Mouse (Mus musculus) frontal cortex, postnatal 25 days (tissue): ENCODE measurements around the gene Hist1h2ba.

ENCODE experiments used
- DNase-seq, 2 experiments: peaks; one replicate each; pipeline ENCODE4 v3.0.0; 2022; ENCODE audit warnings: low spot score in 2 of 2

The Hist1h2ba gene

DNA sequence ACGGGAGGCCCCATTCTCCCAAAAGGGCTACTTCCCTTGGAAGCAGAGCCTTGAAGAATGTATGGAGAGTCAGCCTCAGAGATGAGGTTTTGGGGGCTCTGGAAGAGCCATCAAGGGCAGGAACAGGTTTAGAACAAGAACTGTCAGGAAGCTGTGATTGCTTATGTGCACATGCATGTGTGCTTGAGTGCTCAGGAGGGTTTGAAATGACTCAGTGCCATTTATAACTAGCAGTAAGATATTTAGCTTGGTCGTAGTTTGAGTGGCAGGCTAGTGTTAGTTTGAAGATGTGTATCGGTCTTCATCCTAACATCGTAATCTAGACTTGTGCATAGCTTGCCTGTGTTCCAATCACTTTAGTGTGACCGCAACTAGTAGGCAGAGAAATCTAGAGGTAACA, 27.1 kb downstream of the Hist1h2ba start:
- no peak for DNase-seq

DNA sequence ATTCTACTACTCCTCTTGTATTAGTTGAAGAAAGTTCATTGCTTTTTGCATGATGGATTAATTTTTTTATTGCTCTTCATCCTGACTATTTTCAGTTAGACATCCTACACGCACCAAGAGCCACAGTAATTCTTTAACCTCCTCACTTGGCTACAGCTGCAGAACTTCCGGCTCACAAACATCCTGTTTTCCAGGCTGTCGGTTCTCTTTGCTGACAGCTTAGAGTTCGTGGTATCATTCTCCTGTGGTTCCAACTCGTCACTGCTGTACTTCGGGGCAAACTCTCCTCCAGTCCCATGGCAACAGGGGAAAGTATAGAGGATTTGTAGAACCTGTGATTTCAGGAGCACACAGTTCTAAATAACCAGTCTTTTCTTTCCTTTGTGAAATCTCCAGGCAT, 35.7 kb downstream of the Hist1h2ba start:
- DNase-seq, result no peak

DNA sequence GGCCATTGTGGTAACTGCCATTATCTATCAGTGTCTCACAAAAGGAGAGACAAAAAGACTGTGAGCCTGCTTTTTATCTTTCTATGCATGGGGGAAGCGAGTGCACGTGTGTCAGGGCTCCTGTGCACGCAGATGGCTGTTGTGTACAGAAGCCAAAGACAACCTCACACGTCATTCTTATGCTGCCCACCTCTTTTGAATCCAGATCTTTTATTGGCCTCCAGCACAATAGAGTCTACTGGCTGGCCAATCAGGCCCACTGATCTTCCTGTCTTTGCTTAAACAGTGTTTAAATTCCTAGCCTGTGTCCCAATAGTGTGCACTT, 40.7 kb downstream of the Hist1h2ba start:
- no peak for DNase-seq

DNA sequence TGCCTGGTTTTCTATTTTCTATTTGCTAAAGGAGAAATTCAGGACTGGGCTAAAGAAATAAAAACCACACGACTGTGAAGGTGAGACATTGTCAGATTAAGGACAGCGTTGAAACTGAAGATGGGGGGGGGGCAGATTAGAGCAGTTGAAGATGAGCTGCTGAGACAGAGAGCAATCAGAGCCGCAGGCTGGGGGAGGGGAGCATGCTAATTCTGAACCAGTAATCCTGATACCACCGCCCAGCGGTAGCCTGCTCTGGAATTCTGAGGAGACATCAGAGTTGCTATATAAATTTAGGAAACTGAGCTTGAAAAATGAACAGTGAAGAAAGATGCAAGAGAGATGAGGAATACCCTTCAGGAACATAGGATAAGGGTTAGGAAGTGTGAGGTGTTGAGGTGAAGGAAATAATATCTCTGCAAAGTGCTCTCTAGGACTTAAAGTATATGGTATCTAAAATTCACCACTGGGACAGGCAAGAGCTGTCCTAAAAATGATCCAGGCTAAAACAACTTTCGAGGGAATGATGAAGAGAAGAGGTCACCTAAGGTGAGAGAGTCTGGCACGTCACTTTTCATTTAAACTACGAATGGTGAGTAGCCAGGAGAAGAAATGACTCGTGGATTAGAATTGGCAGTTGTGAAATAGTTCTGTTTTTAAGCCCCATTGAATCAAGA, 41.2 kb downstream of the Hist1h2ba start:
- no peak for DNase-seq

DNA sequence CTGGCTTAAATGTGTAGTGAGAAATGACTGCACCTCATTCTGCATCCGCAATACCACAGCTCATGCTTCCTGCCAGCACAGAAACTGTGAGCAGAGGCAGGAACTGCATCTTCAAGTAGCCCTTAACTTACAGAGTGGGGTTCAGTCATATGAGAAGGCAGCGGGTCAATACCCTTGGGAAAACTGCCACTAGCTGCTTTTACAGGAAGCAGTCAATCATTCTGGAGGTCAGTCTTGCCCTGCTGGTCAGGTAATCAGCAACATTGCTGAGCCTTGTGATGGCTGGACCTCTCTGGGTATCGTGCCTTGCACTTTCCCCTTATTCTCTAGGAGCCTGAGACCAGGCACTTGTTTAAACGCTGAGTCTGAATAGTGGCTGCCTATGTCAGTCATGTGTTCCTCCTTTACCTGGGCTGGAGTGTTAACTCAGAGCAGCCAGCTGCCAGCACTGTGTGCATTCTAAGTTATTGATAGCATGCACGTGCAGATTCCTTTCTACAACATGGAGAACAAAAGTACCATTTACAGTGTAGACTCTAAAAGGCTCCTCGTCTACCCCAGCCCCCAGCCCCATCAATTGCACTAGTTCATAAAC, 44.8 kb downstream of the Hist1h2ba start:
- DNase-seq, result no peak

DNA sequence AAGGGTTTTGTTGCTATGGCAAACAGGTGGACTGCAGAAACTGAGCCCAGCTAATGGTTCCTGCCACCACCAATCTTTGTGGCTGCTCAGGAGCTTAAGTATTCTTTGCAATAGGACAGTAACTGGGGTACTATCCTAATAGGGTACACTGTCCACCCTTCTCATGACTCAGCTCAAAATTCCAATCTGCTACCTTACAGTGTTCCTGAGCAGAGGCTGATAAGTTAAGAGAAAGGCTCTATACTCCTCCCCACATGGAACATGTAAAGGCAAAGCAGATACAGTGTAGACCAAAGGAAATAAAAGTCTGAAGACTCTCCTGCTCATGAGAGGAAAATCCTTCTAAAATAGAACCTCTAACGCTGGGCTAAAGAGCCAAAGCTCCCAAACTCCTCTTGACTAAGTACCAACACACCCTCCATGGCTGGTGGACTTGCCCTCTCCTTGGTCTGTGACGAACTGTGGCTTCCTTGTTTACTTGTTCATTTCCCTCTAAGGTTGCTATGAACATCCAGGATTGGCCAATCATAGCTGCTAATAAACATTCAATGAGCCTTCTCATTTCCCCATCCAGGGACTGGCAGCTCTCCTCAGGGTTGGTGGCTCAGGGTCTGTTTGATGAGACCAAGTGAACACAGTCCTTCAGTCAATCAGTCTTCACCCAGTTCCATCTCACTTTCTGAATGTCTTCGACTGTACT, 46.8 kb downstream of the Hist1h2ba start:
- no peak for DNase-seq

DNA sequence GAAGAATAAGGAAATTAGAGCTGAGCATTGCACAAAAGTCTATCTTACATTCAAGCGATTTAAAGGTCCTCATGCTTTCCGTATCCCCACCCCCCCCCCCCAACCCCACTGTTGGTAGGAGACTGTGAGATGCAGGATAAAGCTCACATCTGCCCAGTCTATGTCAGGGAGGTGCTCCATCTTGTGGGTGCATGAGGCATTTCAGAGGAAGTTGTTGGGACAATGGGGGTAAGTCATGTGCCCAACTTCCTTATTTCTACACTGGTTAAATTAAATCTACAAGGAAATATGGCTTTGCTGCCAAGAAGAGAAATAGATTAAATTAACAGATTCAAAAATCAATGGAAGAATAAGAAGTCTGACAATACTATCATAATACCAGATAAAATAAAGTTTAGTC, 48.4 kb downstream of the Hist1h2ba start:
- DNase-seq, result no peak
